Mouse (Mus musculus): Measurements from ENCODE around the gene Cacnb3. TPM values are rescaled to one million over a fixed set of nuclear protein-coding genes. Genes with fewer than 3 reads are reported as not detected.

Cacnb3 gene
- total RNA-seq, 2 experiments from 2014 or later = 13.6 to 14.0 TPM

- peak; percentile 73 to 74 for DNase-seq
- intact Hi-C loops (cut with DNase I) = no loop called here
Observed at GRCm38 (mm10) chr15:98632107-98632744, 1.6 kb downstream of the Cacnb3 start.

- intact Hi-C loops (cut with DNase I) = no loop called here
- DNase-seq = no peak
Observed at GRCm38 (mm10) chr15:98632921-98633320, 2.3 kb downstream of the Cacnb3 start.

- intact Hi-C loops (cut with DNase I) = no loop called here
Observed at GRCm38 (mm10) chr15:98633822-98634470, 3.3 kb downstream of the Cacnb3 start.

GRCm38 (mm10) chr15:98634541-98635081 is 4.0 kb downstream of the Cacnb3 start:
- DNase-seq = peak; percentile 82 to 85
- intact Hi-C loops (cut with DNase I) = no loop called here

More at GRCm38 (mm10) chr15:98633822-98634470, 3.3 kb downstream of the Cacnb3 start:
- DNase-seq = no peak

GRCm38 (mm10) chr15:98635291-98635841 is 4.7 kb downstream of the Cacnb3 start:
- no peak for DNase-seq
- intact Hi-C loops (cut with DNase I) = no loop called here

GRCm38 (mm10) chr15:98636517-98636916 is 5.9 kb downstream of the Cacnb3 start:
- no peak for DNase-seq
- intact Hi-C loops (cut with DNase I) = no loop called here

GRCm38 (mm10) chr15:98637155-98637554 is 6.5 kb downstream of the Cacnb3 start:
- intact Hi-C loops (cut with DNase I) = no loop called here
- no peak for DNase-seq

GRCm38 (mm10) chr15:98640157-98640556 is 9.5 kb downstream of the Cacnb3 start:
- no peak for DNase-seq
- intact Hi-C loops (cut with DNase I) = no loop called here

- intact Hi-C loops (cut with DNase I) = no loop called here
- no peak for DNase-seq
Observed at GRCm38 (mm10) chr15:98644406-98644805, 13.8 kb downstream of the Cacnb3 start.

- DNase-seq = no peak
- intact Hi-C loops (cut with DNase I) = no loop called here
Observed at GRCm38 (mm10) chr15:98645057-98646026, 14.7 kb downstream of the Cacnb3 start.

- intact Hi-C loops (cut with DNase I) = no loop called here
- no peak for DNase-seq
Observed at GRCm38 (mm10) chr15:98646737-98647136, 16.1 kb downstream of the Cacnb3 start.

- no peak for DNase-seq
- intact Hi-C loops (cut with DNase I) = no loop called here
Observed at GRCm38 (mm10) chr15:98647308-98647707, 16.7 kb downstream of the Cacnb3 start.

GRCm38 (mm10) chr15:98648071-98648470 is 17.4 kb downstream of the Cacnb3 start:
- no peak for DNase-seq
- intact Hi-C loops (cut with DNase I) = no loop called here

GRCm38 (mm10) chr15:98651431-98651830 is 20.8 kb downstream of the Cacnb3 start:
- intact Hi-C loops (cut with DNase I) = no loop called here
- DNase-seq = no peak

- intact Hi-C loops (cut with DNase I) = no loop called here
- no peak for DNase-seq
Observed at GRCm38 (mm10) chr15:98652174-98652573, 21.5 kb downstream of the Cacnb3 start.

GRCm38 (mm10) chr15:98656982-98657751 is 26.5 kb downstream of the Cacnb3 start:
- no peak for DNase-seq
- intact Hi-C loops (cut with DNase I) = no loop called here

- intact Hi-C loops (cut with DNase I) = loop anchor here (2.0 kb wide), 1 partner anchor 143 kb away; no protein-coding TSS in a partner anchor
- DNase-seq = no peak
Observed at GRCm38 (mm10) chr15:98662198-98662566, 31.5 kb downstream of the Cacnb3 start.

GRCm38 (mm10) chr15:98662567-98663545 is 32.2 kb downstream of the Cacnb3 start, which contains the start of gene Ddx23:
Ddx23 (minus strand) TSS chr15:98662894.
- DNase-seq = peak; percentile 97 to 98
- intact Hi-C loops (cut with DNase I) = loop anchor here (2.0 kb wide), 1 partner anchor 142 kb away; no protein-coding TSS in a partner anchor
